Mouse (Mus musculus) E14TG2a.4 (cell line): Measurements from ENCODE around the gene Cks2.

Experiments used
- H3K27me3 ChIP-seq: 2 replicates; pipeline ENCODE4 v1.6.1; 2014; ENCODE audit warnings: low read length, control low read depth; ENCODE audit not compliant: insufficient read depth
- H3K36me3 ChIP-seq: 2 replicates; pipeline ENCODE4 v1.6.1; 2014; ENCODE audit warnings: low read length, control low read depth; ENCODE audit not compliant: insufficient read depth
- H3K4me1 ChIP-seq: replicated peaks from 2 replicates; pipeline ENCODE4 v1.6.1; 2014; ENCODE audit warnings: low read depth, low read length, control low read depth
- H3K4me3 ChIP-seq: replicated peaks from 2 replicates; pipeline ENCODE4 v1.5.1; 2014; ENCODE audit warnings: mild to moderate bottlenecking, low read length
- H3K9me3 ChIP-seq: 2 replicates; pipeline ENCODE4 v1.6.1; 2014; ENCODE audit warnings: low read length, control low read depth
- CTCF ChIP-seq: conservative IDR thresholded peaks from 2 replicates; pipeline ENCODE4 v1.5.1; 2014; ENCODE audit warnings: low read length
- NANOG ChIP-seq: IDR thresholded peaks from 2 replicates; pipeline ENCODE4 v1.6.1; 2014; ENCODE audit warnings: borderline replicate concordance, low read length, mixed read lengths
- POU5F1 ChIP-seq: IDR thresholded peaks from 2 replicates; pipeline ENCODE4 v1.6.1; 2014; ENCODE audit warnings: low read length, borderline replicate concordance

The Cks2 gene

GRCm38 (mm10) chr13:51644829-51645789, at the start of gene Cks2:
Gene Cks2, plus strand, starts transcription at chr13:51645232.
- TF ChIP-seq CTCF (no peak), NANOG (no peak), POU5F1 (no peak)
- H3K36me3 ChIP-seq, result peaks cover 36% of the 10 kb centered on the region
- peaks cover 57% of the 10 kb centered on the region for H3K4me1 ChIP-seq
- no peaks in the 10 kb centered on the region for H3K9me3 ChIP-seq
- no peaks in the 10 kb centered on the region for H3K27me3 ChIP-seq
- peak within 1 kb of the TSS; percentile 99 for H3K4me3 ChIP-seq

- Histone ChIP-seq H3K4me1 (peaks cover 21% of the 10 kb centered on the region), H3K36me3 (no peaks in the 10 kb centered on the region), H3K9me3 (peaks cover 9% of the 10 kb centered on the region), H3K4me3 (peak overlapping the region; percentile 80), H3K27me3 (peaks cover 5% of the 10 kb centered on the region)
- TF ChIP-seq NANOG, result no peak
- no peak for TF ChIP-seq CTCF
- no peak for TF ChIP-seq POU5F1
Observed at GRCm38 (mm10) chr13:51595404-51595803, 49.6 kb upstream of the Cks2 start.

- H3K4me3 ChIP-seq, result no peak overlapping the region
- H3K4me1 ChIP-seq, result peaks cover 25% of the 10 kb centered on the region
- peaks cover 10% of the 10 kb centered on the region for H3K27me3 ChIP-seq
- H3K36me3 ChIP-seq, result no peaks in the 10 kb centered on the region
- TF ChIP-seq POU5F1 (no peak), CTCF (no peak), NANOG (no peak)
- peaks cover 9% of the 10 kb centered on the region for H3K9me3 ChIP-seq
Observed at GRCm38 (mm10) chr13:51598063-51598462, 47.0 kb upstream of the Cks2 start.

GRCm38 (mm10) chr13:51600169-51600568, 44.9 kb upstream of the Cks2 start:
- H3K4me3 ChIP-seq, result no peak overlapping the region
- peaks cover 32% of the 10 kb centered on the region for H3K4me1 ChIP-seq
- peaks cover 10% of the 10 kb centered on the region for H3K27me3 ChIP-seq
- no peak for TF ChIP-seq CTCF
- no peak for TF ChIP-seq POU5F1
- no peak for TF ChIP-seq NANOG
- peaks cover 9% of the 10 kb centered on the region for H3K9me3 ChIP-seq
- H3K36me3 ChIP-seq, result no peaks in the 10 kb centered on the region

- H3K4me1 ChIP-seq, result peaks cover 36% of the 10 kb centered on the region
- TF ChIP-seq CTCF, result no peak
- TF ChIP-seq POU5F1, result no peak
- no peak for TF ChIP-seq NANOG
- no peaks in the 10 kb centered on the region for H3K36me3 ChIP-seq
- H3K27me3 ChIP-seq, result peaks cover 10% of the 10 kb centered on the region; the same call in 1 of the 2 replicates
- H3K9me3 ChIP-seq, result no peaks in the 10 kb centered on the region
- no peak overlapping the region for H3K4me3 ChIP-seq
Observed at GRCm38 (mm10) chr13:51602764-51603163, 42.3 kb upstream of the Cks2 start.

- no peaks in the 10 kb centered on the region for H3K36me3 ChIP-seq
Observed at GRCm38 (mm10) chr13:51603221-51603893, 41.7 kb upstream of the Cks2 start.

GRCm38 (mm10) chr13:51603894-51604244, 41.2 kb upstream of the Cks2 start:
- H3K27me3 ChIP-seq, result peaks cover 10% of the 10 kb centered on the region; the same call in 1 of the 2 replicates
- no peak for TF ChIP-seq NANOG
- TF ChIP-seq CTCF, result no peak
- TF ChIP-seq POU5F1, result no peak
- no peak overlapping the region; the same call in 1 of the 2 replicates for H3K4me3 ChIP-seq

More at GRCm38 (mm10) chr13:51603221-51603893, 41.7 kb upstream of the Cks2 start:
- H3K27me3 ChIP-seq, result peaks cover 10% of the 10 kb centered on the region; the same call in 1 of the 2 replicates
- no peak overlapping the region; the same call in 1 of the 2 replicates for H3K4me3 ChIP-seq
- TF ChIP-seq CTCF (no peak), NANOG (no peak), POU5F1 (no peak)
- H3K4me1 ChIP-seq, result peaks cover 41% of the 10 kb centered on the region
- H3K9me3 ChIP-seq, result no peaks in the 10 kb centered on the region

GRCm38 (mm10) chr13:51609231-51609630, 35.8 kb upstream of the Cks2 start:
- Histone ChIP-seq H3K9me3 (no peaks in the 10 kb centered on the region), H3K4me1 (peaks cover 50% of the 10 kb centered on the region), H3K27me3 (no peaks in the 10 kb centered on the region), H3K36me3 (no peaks in the 10 kb centered on the region), H3K4me3 (no peak overlapping the region)
- TF ChIP-seq POU5F1, result no peak
- TF ChIP-seq NANOG, result no peak
- peak; percentile 29 for TF ChIP-seq CTCF

More at GRCm38 (mm10) chr13:51603894-51604244, 41.2 kb upstream of the Cks2 start:
- Histone ChIP-seq H3K9me3 (no peaks in the 10 kb centered on the region), H3K4me1 (peaks cover 41% of the 10 kb centered on the region), H3K36me3 (no peaks in the 10 kb centered on the region)
